Mouse (Mus musculus) neural tube, embryonic 12.5 days (tissue): ENCODE data around the gene Bptf. TPM values are rescaled to one million over a fixed set of nuclear protein-coding genes. Genes with fewer than 3 reads are reported as not detected.
"Not testable (repeated sequence)": the region's sequence is repeated elsewhere in the genome, so short reads cannot be mapped to it uniquely, and the experiment has no call there.

Experiments
- ATAC-seq: fragments of 200-750 bp; cut with Nextera tagmentation; 2 replicates; pipeline ENCODE4 v1.8.0; 2017; ENCODE audit warnings: low read depth, mild to moderate bottlenecking, moderate TSS enrichment, moderate library complexity; ENCODE audit not compliant: low FRiP score
- H3K27ac ChIP-seq: fragments of 300-500 bp; sonication (generic); 2 replicates; pipeline ENCODE4 v1.5.1; 2016
- H3K27me3 ChIP-seq: fragments of 300-500 bp; sonication (generic); replicated peaks from 2 replicates; pipeline ENCODE4 v1.6.1; 2016; ENCODE audit warnings: mild to moderate bottlenecking
- H3K36me3 ChIP-seq: fragments of 300-500 bp; sonication (generic); 2 replicates; pipeline ENCODE4 v1.6.1; 2016; ENCODE audit warnings: mild to moderate bottlenecking
- H3K4me1 ChIP-seq: fragments of 300-500 bp; sonication (generic); 2 replicates; pipeline ENCODE4 v1.6.1; 2016
- H3K4me2 ChIP-seq: fragments of 300-500 bp; sonication (generic); replicated peaks from 2 replicates; pipeline ENCODE4 v1.6.1; 2016; ENCODE audit warnings: mild to moderate bottlenecking
- H3K4me3 ChIP-seq: fragments of 300-500 bp; sonication (generic); 2 replicates; pipeline ENCODE4 v1.5.1; 2016
- H3K9ac ChIP-seq: fragments of 300-500 bp; sonication (generic); 2 replicates; pipeline ENCODE4 v1.6.1; 2016; ENCODE audit warnings: mild to moderate bottlenecking
- H3K9me3 ChIP-seq: fragments of 300-500 bp; sonication (generic); 2 replicates; pipeline ENCODE4 v1.6.1; 2016; ENCODE audit warnings: mild to moderate bottlenecking
- WGBS: fragments of 180-500 bp; shearing (Covaris S2); methylation state at CpG from one replicate; pipeline ENCODE4 v1.1.7; 2016; 5-methylcytosine and 5-hydroxymethylcytosine counted together
- polyA plus RNA-seq: library from polyadenylated mRNA; unstranded; fragments of >200 nt; fragmentation: Nextera tagmentation; extraction: Ambion mirVana; gene quantifications from 2 replicates; pipeline ENCODE4 v1.2.1, GENCODE M21; 2016

Gene Bptf
- 35.6 and 42.0 TPM in 2 replicates for polyA plus RNA-seq

- no peaks in the 10 kb centered on the region for H3K27me3 ChIP-seq
- peaks cover 16% of the 10 kb centered on the region for H3K4me1 ChIP-seq
- 0% methylated on average over 27 of the region's 94 CpGs for WGBS
- H3K9me3 ChIP-seq: no peaks in the 10 kb centered on the region
- peak; percentile 96 for ATAC-seq
- no peaks in the 10 kb centered on the region for H3K36me3 ChIP-seq
- H3K4me2 ChIP-seq: peak within 1 kb of the TSS; percentile 83
- peak within 1 kb of the TSS; percentile 97 for H3K27ac ChIP-seq
- H3K9ac ChIP-seq: peak within 1 kb of the TSS; percentile 96
- peak within 1 kb of the TSS; percentile 94 for H3K4me3 ChIP-seq
These were observed at the start of gene Bptf for GRCm38 (mm10) chr11:107131749-107132421. Gene Bptf (minus strand): TSS chr11:107132127.

GRCm38 (mm10) chr11:107161215-107161614 is 29.3 kb upstream of the Bptf start:
- WGBS: 91% methylated on average over 4 of the region's 4 CpGs
- Histone ChIP-seq H3K36me3 (peaks cover 8% of the 10 kb centered on the region), H3K4me2 (no peak overlapping the region), H3K27me3 (no peaks in the 10 kb centered on the region), H3K27ac (no peak overlapping the region), H3K4me3 (no peak overlapping the region), H3K9ac (no peak overlapping the region), H3K9me3 (no peaks in the 10 kb centered on the region), H3K4me1 (no peaks in the 10 kb centered on the region)
- ATAC-seq: no peak

GRCm38 (mm10) chr11:107159034-107159433 is 27.1 kb upstream of the Bptf start:
- WGBS: 51% methylated on average over 1 of the region's 1 CpGs

GRCm38 (mm10) chr11:107156977-107157642 is 25.2 kb upstream of the Bptf start:
- H3K27me3 ChIP-seq: no peaks in the 10 kb centered on the region
- H3K9ac ChIP-seq: no peak overlapping the region
- H3K4me1 ChIP-seq: no peaks in the 10 kb centered on the region
- H3K4me3 ChIP-seq: no peak overlapping the region
- no peak for ATAC-seq
- H3K27ac ChIP-seq: no peak overlapping the region
- WGBS: 60% methylated on average over 5 of the region's 5 CpGs
- H3K36me3 ChIP-seq: no peaks in the 10 kb centered on the region
- no peaks in the 10 kb centered on the region for H3K9me3 ChIP-seq
- H3K4me2 ChIP-seq: no peak overlapping the region

More at GRCm38 (mm10) chr11:107159034-107159433, 27.1 kb upstream of the Bptf start:
- Histone ChIP-seq H3K27ac (no peak overlapping the region), H3K4me2 (no peak overlapping the region), H3K9ac (no peak overlapping the region), H3K36me3 (no peaks in the 10 kb centered on the region), H3K4me1 (no peaks in the 10 kb centered on the region), H3K27me3 (no peaks in the 10 kb centered on the region), H3K4me3 (no peak overlapping the region), H3K9me3 (no peaks in the 10 kb centered on the region)
- no peak for ATAC-seq

GRCm38 (mm10) chr11:107155292-107155691 is 23.4 kb upstream of the Bptf start:
- H3K9ac ChIP-seq: no peak overlapping the region
- no peak overlapping the region for H3K27ac ChIP-seq
- WGBS: 87% methylated on average over 5 of the region's 5 CpGs
- H3K36me3 ChIP-seq: no peaks in the 10 kb centered on the region
- no peak overlapping the region for H3K4me3 ChIP-seq
- H3K27me3 ChIP-seq: no peaks in the 10 kb centered on the region
- ATAC-seq: no peak
- H3K4me2 ChIP-seq: no peak overlapping the region
- no peaks in the 10 kb centered on the region for H3K9me3 ChIP-seq
- H3K4me1 ChIP-seq: no peaks in the 10 kb centered on the region

GRCm38 (mm10) chr11:107154431-107154830 is 22.5 kb upstream of the Bptf start:
- no peaks in the 10 kb centered on the region for H3K27me3 ChIP-seq
- no peak overlapping the region for H3K4me3 ChIP-seq
- no peaks in the 10 kb centered on the region for H3K9me3 ChIP-seq
- ATAC-seq: no peak
- WGBS: 86% methylated on average over 7 of the region's 7 CpGs
- H3K4me1 ChIP-seq: no peaks in the 10 kb centered on the region
- no peak overlapping the region for H3K4me2 ChIP-seq
- H3K9ac ChIP-seq: no peak overlapping the region
- no peak overlapping the region for H3K27ac ChIP-seq
- H3K36me3 ChIP-seq: no peaks in the 10 kb centered on the region

- H3K36me3 ChIP-seq: no peaks in the 10 kb centered on the region
- H3K4me3 ChIP-seq: no peak overlapping the region
- H3K27ac ChIP-seq: no peak overlapping the region
- H3K27me3 ChIP-seq: no peaks in the 10 kb centered on the region
- WGBS: 78% methylated on average over 5 of the region's 5 CpGs
- H3K4me2 ChIP-seq: no peak overlapping the region
- ATAC-seq: no peak
- no peaks in the 10 kb centered on the region for H3K4me1 ChIP-seq
- no peak overlapping the region for H3K9ac ChIP-seq
- H3K9me3 ChIP-seq: no peaks in the 10 kb centered on the region
These were observed 21.7 kb upstream of the Bptf start for GRCm38 (mm10) chr11:107153645-107154044.

GRCm38 (mm10) chr11:107151809-107152208 is 19.9 kb upstream of the Bptf start:
- Histone ChIP-seq H3K9me3 (no peaks in the 10 kb centered on the region), H3K4me3 (no peak overlapping the region), H3K4me2 (no peak overlapping the region), H3K4me1 (no peaks in the 10 kb centered on the region), H3K36me3 (no peaks in the 10 kb centered on the region), H3K27ac (no peak overlapping the region), H3K9ac (no peak overlapping the region), H3K27me3 (no peaks in the 10 kb centered on the region)
- WGBS: 75% methylated on average over 7 of the region's 7 CpGs
- ATAC-seq: no peak

- not testable (repeated sequence) for H3K9ac ChIP-seq, ATAC-seq, H3K27me3 ChIP-seq, H3K4me1 ChIP-seq, H3K27ac ChIP-seq, H3K9me3 ChIP-seq, H3K4me2 ChIP-seq, H3K4me3 ChIP-seq, H3K36me3 ChIP-seq
- 95% methylated on average over 11 of the region's 11 CpGs for WGBS
These were observed 12.0 kb upstream of the Bptf start for GRCm38 (mm10) chr11:107143956-107144355.

GRCm38 (mm10) chr11:107142382-107142781 is 10.5 kb upstream of the Bptf start:
- no peaks in the 10 kb centered on the region for H3K36me3 ChIP-seq
- no peak overlapping the region for H3K9ac ChIP-seq
- H3K4me2 ChIP-seq: no peak overlapping the region
- H3K27ac ChIP-seq: no peak overlapping the region
- ATAC-seq: no peak
- H3K27me3 ChIP-seq: no peaks in the 10 kb centered on the region
- 95% methylated on average over 2 of the region's 2 CpGs for WGBS
- no peaks in the 10 kb centered on the region for H3K9me3 ChIP-seq
- H3K4me1 ChIP-seq: no peaks in the 10 kb centered on the region
- H3K4me3 ChIP-seq: no peak overlapping the region

- Histone ChIP-seq H3K4me2 (no peak overlapping the region), H3K4me1 (no peaks in the 10 kb centered on the region), H3K27ac (no peak overlapping the region), H3K27me3 (no peaks in the 10 kb centered on the region), H3K36me3 (no peaks in the 10 kb centered on the region), H3K9me3 (no peaks in the 10 kb centered on the region), H3K9ac (no peak overlapping the region), H3K4me3 (no peak overlapping the region)
- no peak for ATAC-seq
- WGBS: 34% methylated on average over 6 of the region's 6 CpGs
These were observed 8.8 kb upstream of the Bptf start for GRCm38 (mm10) chr11:107140756-107141155.

- Histone ChIP-seq H3K9me3 (no peaks in the 10 kb centered on the region), H3K4me1 (no peaks in the 10 kb centered on the region), H3K4me2 (no peak overlapping the region), H3K27me3 (no peaks in the 10 kb centered on the region), H3K9ac (no peak overlapping the region), H3K27ac (no peak overlapping the region), H3K36me3 (no peaks in the 10 kb centered on the region), H3K4me3 (no peak overlapping the region)
- no peak for ATAC-seq
- 79% methylated on average over 3 of the region's 3 CpGs for WGBS
These were observed 6.7 kb upstream of the Bptf start for GRCm38 (mm10) chr11:107138633-107139032.

GRCm38 (mm10) chr11:107137593-107137992 is 5.7 kb upstream of the Bptf start:
- ATAC-seq: no peak
- Histone ChIP-seq H3K36me3 (no peaks in the 10 kb centered on the region), H3K27ac (no peak overlapping the region), H3K4me3 (no peak overlapping the region), H3K9me3 (no peaks in the 10 kb centered on the region), H3K27me3 (no peaks in the 10 kb centered on the region), H3K4me2 (no peak overlapping the region), H3K4me1 (no peaks in the 10 kb centered on the region; the same call in 1 of the 2 replicates), H3K9ac (no peak overlapping the region)
- WGBS: 97% methylated on average over 6 of the region's 6 CpGs
